Mouse (Mus musculus): ENCODE measurements around the gene Wdr6.
"Not testable (repeated sequence)": the region's sequence is repeated elsewhere in the genome, so short reads cannot be mapped to it uniquely, and the experiment has no call there.

Wdr6 gene

GRCm38 (mm10) chr9:108578545-108579343 lies at the start of gene Wdr6:
Gene Wdr6 (minus strand): TSS chr9:108578739.
- ChIA-PET POLR2A (interaction anchor here (0.6 to 9.0 kb wide), 102 partner anchors 8 to 1295 kb away, joined by 3 to 184 read pairs (median 4); partner anchors contain the start of genes Ndufaf3 (in 4 of the 4), Dalrd3 (in 3 of the 4), Impdh2 (in 3 of the 4) and Qrich1 (in 3 of the 4)), CTCF (interaction anchor here (0.6 to 2.5 kb wide), 18 partner anchors 9 to 943 kb away, joined by 3 to 17 read pairs (median 4); partner anchors contain the start of genes Dalrd3 (in 2 of the 4), Impdh2 (in 1 of the 4), Ndufaf3 (in 1 of the 4) and Usp19 (in 1 of the 4))

DNA sequence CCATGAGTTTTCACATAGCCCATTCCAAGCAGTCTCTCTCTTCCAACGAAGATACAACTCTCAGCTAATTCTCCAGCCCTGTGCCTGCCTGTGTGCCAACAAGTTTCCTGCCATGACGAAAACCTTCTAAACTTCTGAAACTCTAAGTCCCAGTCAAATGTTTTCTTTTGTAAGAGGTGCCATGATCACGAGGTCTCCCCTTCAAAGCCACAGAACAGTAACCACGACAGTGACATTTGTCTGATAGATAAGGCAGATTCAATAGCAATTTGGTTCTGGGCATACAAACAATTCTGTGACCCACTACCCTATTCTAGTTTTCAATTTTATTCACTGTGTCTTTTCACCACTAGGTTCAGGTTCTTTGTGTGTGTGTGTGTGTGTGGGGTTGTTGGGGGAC lies 49.6 kb upstream of the Wdr6 start:
- CTCF ChIA-PET: no interaction called here
- POLR2A ChIA-PET: interaction anchor here in 2 of 4 experiments (0.6 to 1.0 kb wide), 4 partner anchors 11 to 60 kb away, joined by 3 read pairs; no protein-coding TSS in a partner anchor

- ChIA-PET POLR2A (interaction anchor here in 2 of 4 experiments (0.5 to 1.3 kb wide), 6 partner anchors 14 to 108 kb away, joined by 3 to 4 read pairs (median 3); partner anchors contain the start of genes Arih2 (in 1 of the 2) and Wdr6 (in 1 of the 2)), CTCF (no interaction called here)
These were observed 48.0 kb upstream of the Wdr6 start for GRCm38 (mm10) chr9:108626498-108626897.

- POLR2A ChIA-PET: interaction anchor here in 3 of 4 experiments (0.7 to 1.4 kb wide), 3 partner anchors 18 to 59 kb away, joined by 3 read pairs; partner anchors contain the start of gene Arih2 (in 1 of the 3)
- CTCF ChIA-PET: no interaction called here
These were observed 38.8 kb upstream of the Wdr6 start for GRCm38 (mm10) chr9:108617301-108617700.

DNA sequence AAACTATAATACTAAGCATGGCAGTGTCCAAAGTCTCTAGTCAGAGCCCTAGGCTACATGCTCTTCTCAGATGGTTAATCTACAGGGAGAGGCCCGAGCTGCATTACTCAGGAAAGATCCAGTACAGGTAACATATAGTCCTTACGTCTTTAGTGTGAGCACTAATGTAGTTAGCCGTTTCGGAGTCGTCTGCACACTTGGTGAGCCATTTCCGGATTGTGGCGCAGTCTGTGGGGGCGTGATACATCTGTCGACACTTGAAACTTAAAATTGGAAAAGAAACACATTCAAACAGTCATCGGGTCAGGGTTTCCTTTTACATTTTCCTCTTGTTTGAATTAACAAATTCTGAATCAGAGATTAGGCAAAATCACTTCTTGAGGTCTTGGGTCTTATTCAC lies 32.9 kb upstream of the Wdr6 start:
- ChIA-PET CTCF (interaction anchor here in 1 of 4 experiments (1.5 kb wide), 1 partner anchor 42 kb away, joined by 3 read pairs; the partner anchor contains the start of gene Dalrd3), POLR2A (interaction anchor here in 2 of 4 experiments (1.2 to 5.3 kb wide), 9 partner anchors 8 to 76 kb away, joined by 4 to 34 read pairs (median 9); partner anchors contain the start of genes Arih2 (in 1 of the 2), Impdh2 (in 1 of the 2), P4htm (in 1 of the 2) and Wdr6 (in 1 of the 2))

DNA sequence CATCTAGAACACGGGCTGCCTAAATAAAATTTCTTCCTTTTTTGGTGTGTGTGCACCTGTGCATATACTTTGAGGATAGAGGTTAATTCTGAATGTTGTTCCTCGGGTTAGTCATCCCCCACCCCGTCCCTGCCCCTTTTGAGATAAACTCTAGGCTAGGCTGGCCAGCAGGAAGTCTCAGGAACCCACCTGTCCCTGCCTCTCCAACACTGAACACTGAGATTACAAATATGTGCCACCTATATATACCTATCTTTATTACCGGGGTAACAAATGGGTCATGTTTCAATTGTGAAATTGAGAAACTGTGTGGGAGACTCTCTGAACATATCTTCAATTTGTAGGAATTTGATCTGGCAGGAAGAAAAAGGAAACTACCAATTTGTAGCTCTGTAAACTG lies 30.4 kb upstream of the Wdr6 start:
- CTCF ChIA-PET: interaction anchor here in 2 of 4 experiments (0.6 to 1.6 kb wide), 2 partner anchors 31 to 1696 kb away, joined by 3 read pairs; partner anchors contain the start of genes Elp6 (in 1 of the 2) and Wdr6 (in 1 of the 2)
- POLR2A ChIA-PET: interaction anchor here in 2 of 4 experiments (1.5 to 3.3 kb wide), 3 partner anchors 12 to 35 kb away, joined by 6 to 9 read pairs (median 8); partner anchors contain the start of gene P4htm (in 1 of the 2)

GRCm38 (mm10) chr9:108607929-108608328 lies 29.4 kb upstream of the Wdr6 start:
- POLR2A ChIA-PET: interaction anchor here in 2 of 4 experiments (0.7 to 1.5 kb wide), 4 partner anchors 25 to 315 kb away, joined by 3 to 8 read pairs (median 6); no protein-coding TSS in a partner anchor

GRCm38 (mm10) chr9:108601986-108602385 lies 23.4 kb upstream of the Wdr6 start:
- ChIA-PET POLR2A (interaction anchor here in 3 of 4 experiments (0.5 to 3.4 kb wide), 12 partner anchors 11 to 107 kb away, joined by 3 to 25 read pairs (median 3); partner anchors contain the start of gene Wdr6 (in 1 of the 3)), CTCF (interaction anchor here in 3 of 4 experiments (0.6 to 0.7 kb wide), 3 partner anchors 72 to 875 kb away, joined by 3 to 11 read pairs (median 5); no protein-coding TSS in a partner anchor)

More at GRCm38 (mm10) chr9:108607929-108608328, 29.4 kb upstream of the Wdr6 start:
- CTCF ChIA-PET: not testable (repeated sequence)

DNA sequence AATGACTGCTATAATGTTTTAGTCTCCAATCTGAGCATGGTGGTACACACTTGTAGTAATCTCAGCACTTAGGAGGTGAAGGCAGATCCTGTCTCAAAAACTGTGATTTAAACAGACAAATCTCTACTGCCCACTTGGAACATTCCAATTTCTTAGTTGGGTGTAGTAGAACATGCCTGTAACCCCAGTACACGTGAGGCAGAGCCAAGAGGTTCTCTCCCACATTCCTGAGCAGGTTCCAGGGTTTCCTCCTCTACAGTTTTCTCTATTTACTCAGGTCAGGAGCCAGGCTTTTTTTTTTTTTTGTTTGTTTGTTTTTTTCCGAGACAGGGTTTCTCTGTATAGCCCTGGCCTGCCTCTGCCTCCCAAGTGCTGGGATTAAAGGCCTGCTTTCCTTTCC lies 21.5 kb upstream of the Wdr6 start:
- ChIA-PET POLR2A (interaction anchor here in 2 of 4 experiments (1.0 to 4.8 kb wide), 6 partner anchors 13 to 43 kb away, joined by 3 to 38 read pairs (median 4); partner anchors contain the start of gene Wdr6 (in 1 of the 2)), CTCF (no interaction called here)

- POLR2A ChIA-PET: interaction anchor here (0.5 to 4.8 kb wide), 12 partner anchors 11 to 65 kb away, joined by 3 to 38 read pairs (median 3); partner anchors contain the start of gene Wdr6 (in 3 of the 4)
- CTCF ChIA-PET: no interaction called here
These were observed 20.6 kb upstream of the Wdr6 start for GRCm38 (mm10) chr9:108599021-108599566.

DNA sequence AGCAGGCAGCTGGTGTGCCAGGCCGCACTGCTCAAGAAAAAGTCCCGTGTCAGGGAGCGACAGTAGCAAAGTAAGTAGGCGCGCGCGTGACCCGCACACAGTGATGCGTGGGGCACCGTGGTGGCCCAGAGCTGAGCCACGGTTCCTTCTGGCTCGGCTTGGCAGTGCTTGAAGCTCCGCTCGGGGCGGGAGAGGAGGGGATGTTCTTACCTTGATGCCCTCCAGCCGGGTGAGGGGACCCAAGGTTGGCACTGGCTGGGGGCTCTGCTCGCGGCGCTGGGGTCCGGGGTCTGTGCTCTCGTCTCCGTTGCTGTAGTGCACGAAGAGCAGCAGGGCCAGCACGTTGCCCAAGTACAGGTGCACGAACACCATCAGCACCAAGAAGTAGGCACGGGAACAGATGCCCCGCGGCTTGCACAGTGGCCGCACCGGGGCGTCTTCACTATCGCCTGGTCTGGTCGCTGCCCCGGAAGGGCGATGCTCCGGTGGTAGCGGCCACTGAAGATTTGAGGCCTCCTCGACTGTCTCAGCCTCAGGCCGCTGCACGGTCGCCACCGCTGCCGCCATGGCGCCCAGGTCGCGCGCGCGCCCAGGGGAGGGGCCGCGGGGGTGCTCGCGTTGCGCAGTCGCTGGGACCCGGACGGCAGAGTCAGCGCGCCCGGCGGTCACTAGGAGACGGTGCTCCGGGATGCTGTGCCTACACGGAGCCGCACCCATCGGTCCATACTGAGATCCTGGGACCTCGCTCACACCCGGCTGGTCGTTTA lies 18.6 kb upstream of the Wdr6 start, which contains the start of gene P4htm:
Gene P4htm (minus strand): TSS at position 670 of the 767 bp plus-strand sequence.
- POLR2A ChIA-PET: interaction anchor here (0.5 to 4.8 kb wide), 29 partner anchors 9 to 189 kb away, joined by 3 to 38 read pairs (median 4); partner anchors contain the start of genes Wdr6 (in 3 of the 4), Dalrd3 (in 2 of the 4), Arih2 (in 1 of the 4) and Impdh2 (in 1 of the 4)
- CTCF ChIA-PET: interaction anchor here in 3 of 4 experiments (0.6 to 1.4 kb wide), 4 partner anchors 15 to 145 kb away, joined by 3 to 6 read pairs (median 3); partner anchors contain the start of gene Dalrd3 (in 1 of the 3)

DNA sequence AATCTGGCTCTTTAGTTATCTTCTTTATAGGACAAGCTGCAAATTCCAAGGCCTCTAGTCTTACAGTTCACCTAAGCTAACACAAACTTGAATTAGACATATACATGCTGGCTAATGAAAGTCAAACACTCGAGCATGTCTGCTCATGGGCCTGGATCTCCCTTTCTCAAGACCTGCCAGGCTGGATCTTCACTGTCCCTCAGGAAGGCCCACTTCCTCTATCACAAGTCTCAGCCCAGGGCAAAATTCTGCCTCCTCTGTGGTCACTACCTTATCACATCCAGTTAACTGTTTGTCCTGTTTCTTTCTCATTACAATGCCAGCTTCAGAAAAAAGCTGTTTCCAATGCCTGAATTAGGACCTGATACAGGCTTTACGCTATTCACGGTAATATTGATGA lies 15.8 kb upstream of the Wdr6 start:
- POLR2A ChIA-PET: interaction anchor here in 2 of 4 experiments (1.0 to 1.4 kb wide), 4 partner anchors 9 to 21 kb away, joined by 3 to 4 read pairs (median 4); partner anchors contain the start of gene Wdr6 (in 1 of the 2)
- CTCF ChIA-PET: no interaction called here

GRCm38 (mm10) chr9:108591462-108591861 lies 12.9 kb upstream of the Wdr6 start:
- POLR2A ChIA-PET: interaction anchor here in 3 of 4 experiments (1.0 to 8.5 kb wide), 12 partner anchors 12 to 75 kb away, joined by 3 to 113 read pairs (median 5); partner anchors contain the start of genes Wdr6 (in 3 of the 3), Ndufaf3 (in 2 of the 3), Dalrd3 (in 1 of the 3) and Impdh2 (in 1 of the 3)

GRCm38 (mm10) chr9:108589229-108589628 lies 10.7 kb upstream of the Wdr6 start:
- ChIA-PET CTCF (interaction anchor here (0.7 to 3.3 kb wide), 8 partner anchors 10 to 22 kb away, joined by 3 to 21 read pairs (median 4); partner anchors contain the start of genes Ndufaf3 (in 1 of the 4) and Wdr6 (in 1 of the 4)), POLR2A (interaction anchor here (0.9 to 8.5 kb wide), 19 partner anchors 8 to 83 kb away, joined by 3 to 113 read pairs (median 5); partner anchors contain the start of genes Wdr6 (in 3 of the 4), Dalrd3 (in 2 of the 4), Arih2 (in 1 of the 4) and Impdh2 (in 1 of the 4))

More at GRCm38 (mm10) chr9:108591462-108591861, 12.9 kb upstream of the Wdr6 start:
- CTCF ChIA-PET: interaction anchor here in 2 of 4 experiments (0.6 to 1.3 kb wide), 3 partner anchors 8 to 22 kb away, joined by 3 read pairs; partner anchors contain the start of genes Dalrd3 (in 1 of the 2) and Wdr6 (in 1 of the 2)

GRCm38 (mm10) chr9:108587571-108588180 lies 9.1 kb upstream of the Wdr6 start:
- CTCF ChIA-PET: interaction anchor here (0.5 to 3.3 kb wide), 11 partner anchors 9 to 324 kb away, joined by 3 to 21 read pairs (median 5); partner anchors contain the start of genes Dalrd3 (in 2 of the 4), Wdr6 (in 2 of the 4), Dag1 (in 1 of the 4) and Ndufaf3 (in 1 of the 4)
- POLR2A ChIA-PET: interaction anchor here (0.6 to 8.5 kb wide), 40 partner anchors 8 to 363 kb away, joined by 3 to 113 read pairs (median 4); partner anchors contain the start of genes Wdr6 (in 4 of the 4), Dalrd3 (in 3 of the 4), Ndufaf3 (in 3 of the 4) and Impdh2 (in 2 of the 4)

GRCm38 (mm10) chr9:108579344-108579690 lies 778 bp upstream of the Wdr6 start:
- POLR2A ChIA-PET: interaction anchor here (0.6 to 9.0 kb wide), 61 partner anchors 8 to 412 kb away, joined by 3 to 184 read pairs (median 5); partner anchors contain the start of genes Ndufaf3 (in 4 of the 4), Dalrd3 (in 3 of the 4), Gpx1 (in 2 of the 4) and Impdh2 (in 2 of the 4)
- CTCF ChIA-PET: interaction anchor here (0.6 to 2.5 kb wide), 12 partner anchors 8 to 944 kb away, joined by 3 to 17 read pairs (median 4); partner anchors contain the start of genes Dalrd3 (in 2 of the 4) and Ndufaf3 (in 1 of the 4)

Data from embryonic stem cell, embryonic (primary cell).